Mouse (Mus musculus): Measurements from ENCODE around the gene Gm10842.

DNA sequence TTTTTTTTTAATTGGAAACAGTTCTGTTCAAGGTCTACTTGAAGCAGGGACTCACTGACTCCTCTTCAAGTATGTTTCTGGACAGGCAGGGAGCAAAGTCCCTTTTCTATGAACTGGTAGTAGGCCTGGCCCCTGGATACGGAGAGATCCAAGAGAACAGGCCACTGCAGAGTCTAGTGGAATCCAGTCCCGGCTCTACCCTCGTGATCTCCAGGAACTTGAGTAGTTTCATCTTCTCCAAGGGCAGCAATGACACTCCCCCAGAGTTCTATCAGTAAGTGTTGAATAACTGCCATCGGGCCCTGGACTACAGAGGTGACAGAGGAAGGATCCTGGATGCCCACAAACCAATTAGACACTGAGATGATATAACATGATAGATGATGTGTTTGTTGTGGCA is 9.2 kb downstream of the Gm10842 start:
- no peak for TF ChIP-seq CTCF (conservative IDR thresholded peaks at IDR 0.05; ENCODE audit: low read length)
- no peak for TF ChIP-seq POU5F1 (IDR thresholded peaks at IDR 0.05; ENCODE audit: borderline replicate concordance, low read length)
